Mouse (Mus musculus): ENCODE measurements around the gene Vasp.

Gene Vasp

GRCm38 (mm10) chr7:19303770-19304169 is 32.2 kb upstream of the Vasp start:
- DNase-seq (ENCODE audit: low spot score): peak; percentile 85

GRCm38 (mm10) chr7:19303046-19303305 is 31.4 kb upstream of the Vasp start:
- no peak for DNase-seq (ENCODE audit: low spot score)

- DNase-seq (ENCODE audit: low spot score): no peak
Observed at GRCm38 (mm10) chr7:19302264-19303045, 30.8 kb upstream of the Vasp start.

GRCm38 (mm10) chr7:19301461-19302263 is 30.0 kb upstream of the Vasp start:
- no peak for DNase-seq (ENCODE audit: low spot score)

- peak; percentile 91 for DNase-seq (ENCODE audit: low spot score)
Observed at GRCm38 (mm10) chr7:19300501-19301421, 29.1 kb upstream of the Vasp start.

- peak; percentile 47 for DNase-seq (ENCODE audit: low spot score)
Observed at GRCm38 (mm10) chr7:19299194-19299593, 27.6 kb upstream of the Vasp start.

GRCm38 (mm10) chr7:19297794-19298193 is 26.2 kb upstream of the Vasp start:
- DNase-seq (ENCODE audit: low spot score): no peak

- no peak for DNase-seq (ENCODE audit: low spot score)
Observed at GRCm38 (mm10) chr7:19297034-19297433, 25.4 kb upstream of the Vasp start.

GRCm38 (mm10) chr7:19295503-19296185 is 24.0 kb upstream of the Vasp start:
- peak; percentile 97 for DNase-seq (ENCODE audit: low spot score)

GRCm38 (mm10) chr7:19290969-19291596 is 19.5 kb upstream of the Vasp start:
- peak; percentile 50 for DNase-seq (ENCODE audit: low spot score)

GRCm38 (mm10) chr7:19284763-19285162 is 13.1 kb upstream of the Vasp start:
- peak; percentile 81 for DNase-seq (ENCODE audit: low spot score)

- no peak for DNase-seq (ENCODE audit: low spot score)
Observed at GRCm38 (mm10) chr7:19283406-19283804, 11.8 kb upstream of the Vasp start.

GRCm38 (mm10) chr7:19282791-19283405 is 11.3 kb upstream of the Vasp start:
- peak; percentile 71 for DNase-seq (ENCODE audit: low spot score)

GRCm38 (mm10) chr7:19282385-19282784 is 10.8 kb upstream of the Vasp start, which contains the start of gene Rtn2:
Gene Rtn2, plus strand, starts transcription at chr7:19282624.
- peak; percentile 83 for DNase-seq (ENCODE audit: low spot score)

GRCm38 (mm10) chr7:19281680-19282304 is 10.2 kb upstream of the Vasp start:
- DNase-seq (ENCODE audit: low spot score): peak; percentile 56

- DNase-seq (ENCODE audit: low spot score): peak; percentile 27
Observed at GRCm38 (mm10) chr7:19279581-19280114, 8.0 kb upstream of the Vasp start, which contains the start of gene Ppm1n. Gene Ppm1n, minus strand, starts transcription at chr7:19280064.

- DNase-seq (ENCODE audit: low spot score): no peak
Observed at GRCm38 (mm10) chr7:19279052-19279451, 7.4 kb upstream of the Vasp start.

GRCm38 (mm10) chr7:19276253-19276652 is 4.6 kb upstream of the Vasp start:
- no peak for DNase-seq (ENCODE audit: low spot score)

GRCm38 (mm10) chr7:19272173-19272764 is 652 bp upstream of the Vasp start:
- DNase-seq (ENCODE audit: low spot score): peak; percentile 87
